Mouse (Mus musculus) forebrain, embryonic 13.5 days (tissue): Measurements from ENCODE around the gene Agbl5. TPM values are rescaled to one million over a fixed set of nuclear protein-coding genes. Genes with fewer than 3 reads are reported as not detected.
A peak's percentile ranks its signal among the peaks of the same experiment; 100 is the strongest.
"Not testable (repeated sequence)": the region's sequence is repeated elsewhere in the genome, so short reads cannot be mapped to it uniquely, and the experiment has no call there.

ENCODE experiments used
- ATAC-seq: fragments of 200-750 bp; cut with Nextera tagmentation; 2 replicates; pipeline ENCODE4 v1.8.0; 2017
- H3K27ac ChIP-seq: fragments of 300-500 bp; sonication (generic); 2 replicates; pipeline ENCODE4 v1.5.1; 2015; ENCODE audit warnings: inconsistent platforms, mild to moderate bottlenecking, moderate library complexity
- H3K27me3 ChIP-seq: fragments of 300-500 bp; sonication (generic); 2 replicates; pipeline ENCODE4 v1.6.1; 2015; ENCODE audit warnings: mild to moderate bottlenecking, inconsistent platforms
- H3K36me3 ChIP-seq: fragments of 300-500 bp; sonication (generic); 2 replicates; pipeline ENCODE4 v1.6.1; 2015; ENCODE audit warnings: mild to moderate bottlenecking, inconsistent platforms; ENCODE audit not compliant: poor library complexity, severe bottlenecking
- H3K4me1 ChIP-seq: fragments of 300-500 bp; sonication (generic); 2 replicates; pipeline ENCODE4 v1.6.1; 2015; ENCODE audit warnings: inconsistent platforms
- H3K4me2 ChIP-seq: fragments of 300-500 bp; sonication (generic); 2 replicates; pipeline ENCODE4 v1.6.1; 2015; ENCODE audit warnings: inconsistent platforms, mild to moderate bottlenecking, moderate library complexity
- H3K4me3 ChIP-seq: fragments of 300-500 bp; sonication (generic); 2 replicates; pipeline ENCODE4 v1.5.1; 2015; ENCODE audit warnings: mild to moderate bottlenecking, inconsistent platforms
- H3K9ac ChIP-seq: fragments of 300-500 bp; sonication (generic); 2 replicates; pipeline ENCODE4 v1.6.1; 2015; ENCODE audit warnings: mild to moderate bottlenecking, inconsistent platforms
- H3K9me3 ChIP-seq: fragments of 300-500 bp; sonication (generic); replicated peaks from 2 replicates; pipeline ENCODE4 v1.6.1; 2016; ENCODE audit warnings: inconsistent platforms
- WGBS: fragments of 180-500 bp; shearing (Covaris S2); methylation state at CpG from one replicate; pipeline ENCODE4 v1.1.7; 2015; 5-methylcytosine and 5-hydroxymethylcytosine counted together
- polyA plus RNA-seq: library from polyadenylated mRNA; unstranded; fragments of >200 nt; fragmentation: Nextera tagmentation; extraction: Ambion mirVana; gene quantifications from 2 replicates; pipeline ENCODE4 v1.2.1, GENCODE M21; 2015

The Agbl5 gene
- polyA plus RNA-seq, 1 experiment from 2014 or later: 22.7 TPM

DNA sequence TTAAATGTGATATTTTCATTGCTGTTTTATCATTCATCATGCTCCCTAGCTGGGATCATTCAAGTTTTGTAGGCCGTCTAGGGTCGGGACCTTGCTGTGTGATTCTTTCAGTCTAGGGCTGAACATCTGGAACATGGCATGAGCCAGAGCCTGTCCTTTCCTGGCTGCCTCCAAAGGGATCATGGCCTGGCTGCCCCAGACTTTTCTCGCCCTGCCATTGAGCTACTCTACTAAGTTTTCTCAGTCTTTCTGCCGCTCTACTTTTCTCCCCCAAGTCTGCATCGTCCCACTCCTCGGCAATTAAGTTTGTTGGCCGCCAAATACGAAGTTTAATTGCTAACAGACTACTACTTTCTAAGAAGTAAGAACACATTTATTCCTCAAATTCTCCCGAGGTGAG lies 19.5 kb upstream of the Agbl5 start:
- ATAC-seq: peak; percentile 46
- Histone ChIP-seq H3K4me1 (peaks cover 19% of the 10 kb centered on the region), H3K4me3 (peak overlapping the region; percentile 86), H3K9me3 (no peaks in the 10 kb centered on the region), H3K27ac (0 out of 2 replicates have a peak overlapping the region, but pooled peaks have one; percentile 25), H3K27me3 (no peaks in the 10 kb centered on the region), H3K36me3 (peaks cover 62% of the 10 kb centered on the region), H3K9ac (peak overlapping the region; percentile 89), H3K4me2 (peak overlapping the region; percentile 91)
- WGBS: 21% methylated on average over 9 of the region's 9 CpGs

DNA sequence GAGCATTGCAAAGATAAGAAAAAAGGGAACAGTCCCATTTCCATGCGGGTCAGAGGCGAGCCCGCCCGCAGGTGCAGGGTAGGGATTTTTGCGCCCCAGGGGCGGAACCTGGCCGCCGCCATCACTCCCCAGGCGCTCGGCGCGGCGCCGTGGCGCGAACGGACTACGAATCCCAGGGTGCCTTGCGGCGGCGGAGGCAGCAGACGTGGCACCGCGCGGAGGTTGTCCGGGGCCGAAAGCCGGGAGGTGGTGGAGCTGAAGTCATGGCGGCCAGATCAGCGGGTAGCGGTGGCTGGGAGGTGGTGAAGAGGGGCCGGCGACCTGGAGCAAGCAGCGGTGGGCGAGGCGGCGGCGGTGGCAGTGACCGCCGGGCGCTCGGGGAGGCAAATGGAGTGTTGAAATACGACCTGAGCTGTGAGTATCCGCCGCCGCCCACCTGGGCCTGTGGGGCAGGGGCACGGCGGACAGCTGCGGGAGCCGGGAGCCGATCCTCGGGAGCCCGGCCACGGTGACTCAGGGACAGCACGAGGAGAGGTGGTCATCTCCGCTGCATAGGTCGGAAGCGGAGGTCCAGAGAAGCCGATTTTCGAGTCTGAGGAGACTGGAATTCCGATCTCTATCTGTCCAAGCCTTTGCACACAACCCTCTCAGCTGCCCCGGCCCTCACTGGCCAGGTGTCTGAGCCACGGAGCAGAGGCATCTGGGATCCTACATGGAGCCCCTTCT lies 18.9 kb upstream of the Agbl5 start:
- H3K27ac ChIP-seq: 0 out of 2 replicates have a peak overlapping the region, but pooled peaks have one; percentile 25
- H3K4me2 ChIP-seq: peak overlapping the region; percentile 91
- under 1% methylated on average over 53 of the region's 63 CpGs for WGBS
- peaks cover 63% of the 10 kb centered on the region for H3K36me3 ChIP-seq
- ATAC-seq: peak; percentile 96
- peak overlapping the region; percentile 86 for H3K4me3 ChIP-seq
- H3K9ac ChIP-seq: peak overlapping the region; percentile 89
- no peaks in the 10 kb centered on the region for H3K27me3 ChIP-seq
- peaks cover 19% of the 10 kb centered on the region for H3K4me1 ChIP-seq
- H3K9me3 ChIP-seq: no peaks in the 10 kb centered on the region

- Histone ChIP-seq H3K36me3 (peaks cover 63% of the 10 kb centered on the region), H3K27ac (no peak overlapping the region)
- WGBS: 24% methylated on average over 2 of the region's 2 CpGs
Observed at GRCm38 (mm10) chr5:30870131-30870406, 18.4 kb upstream of the Agbl5 start.

DNA sequence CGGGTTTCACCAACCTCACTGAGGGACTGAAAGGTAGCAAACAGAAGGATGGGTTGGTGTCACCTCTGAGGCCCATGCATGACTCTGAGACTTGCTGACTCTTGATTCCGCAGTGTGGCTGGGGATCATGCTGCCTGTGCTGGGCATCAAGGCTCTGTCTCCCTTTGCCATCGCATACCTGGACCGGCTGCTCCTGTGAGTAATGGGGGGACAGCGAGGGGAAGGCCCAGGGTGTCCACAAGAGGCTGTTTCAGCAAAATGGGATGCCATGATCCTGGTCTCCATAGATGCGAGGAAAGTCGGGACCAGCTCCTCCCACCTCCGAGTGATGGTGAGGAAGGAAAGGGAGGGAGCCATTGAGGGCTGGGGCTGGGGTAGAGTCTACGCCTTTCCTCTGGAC lies 15.9 kb upstream of the Agbl5 start:
- no peak for ATAC-seq
- no peaks in the 10 kb centered on the region for H3K27me3 ChIP-seq
- no peaks in the 10 kb centered on the region for H3K9me3 ChIP-seq
- 91% methylated on average over 9 of the region's 9 CpGs for WGBS
- H3K9ac ChIP-seq: no peak overlapping the region
- no peak overlapping the region for H3K27ac ChIP-seq
- no peak overlapping the region for H3K4me2 ChIP-seq
- no peak overlapping the region for H3K4me3 ChIP-seq
- H3K4me1 ChIP-seq: peaks cover 19% of the 10 kb centered on the region
- peaks cover 65% of the 10 kb centered on the region for H3K36me3 ChIP-seq

More at GRCm38 (mm10) chr5:30870131-30870406, 18.4 kb upstream of the Agbl5 start:
- H3K9me3 ChIP-seq: no peaks in the 10 kb centered on the region
- peak overlapping the region; percentile 86 for H3K4me3 ChIP-seq
- no peak for ATAC-seq
- peak overlapping the region; percentile 91 for H3K4me2 ChIP-seq
- H3K27me3 ChIP-seq: no peaks in the 10 kb centered on the region
- peak overlapping the region; percentile 89 for H3K9ac ChIP-seq
- peaks cover 19% of the 10 kb centered on the region for H3K4me1 ChIP-seq

DNA sequence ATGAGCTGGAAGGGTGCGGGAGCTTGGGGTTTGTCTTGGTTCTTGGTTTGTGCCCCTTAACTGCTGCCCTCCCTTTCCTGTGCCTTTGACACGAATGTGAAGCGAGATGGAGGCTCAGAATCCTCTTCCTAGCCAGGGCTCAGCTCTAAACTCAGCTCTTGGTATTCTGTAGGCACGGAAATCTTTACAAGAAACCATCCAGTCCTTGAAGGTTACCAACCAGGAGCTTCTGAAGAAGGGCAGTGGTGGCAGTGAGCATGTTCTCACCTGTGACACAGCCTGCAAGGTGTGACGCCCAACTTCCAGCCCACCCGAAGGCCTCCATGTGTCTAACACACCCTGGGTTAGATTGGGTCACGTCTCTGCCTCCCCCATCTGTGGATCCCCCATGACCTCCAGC lies 14.1 kb upstream of the Agbl5 start:
- no peak for ATAC-seq
- Histone ChIP-seq H3K4me3 (no peak overlapping the region), H3K27ac (no peak overlapping the region), H3K4me2 (no peak overlapping the region), H3K9me3 (no peaks in the 10 kb centered on the region), H3K4me1 (peaks cover 15% of the 10 kb centered on the region), H3K27me3 (no peaks in the 10 kb centered on the region), H3K36me3 (peaks cover 70% of the 10 kb centered on the region), H3K9ac (no peak overlapping the region)
- WGBS: 91% methylated on average over 7 of the region's 7 CpGs

DNA sequence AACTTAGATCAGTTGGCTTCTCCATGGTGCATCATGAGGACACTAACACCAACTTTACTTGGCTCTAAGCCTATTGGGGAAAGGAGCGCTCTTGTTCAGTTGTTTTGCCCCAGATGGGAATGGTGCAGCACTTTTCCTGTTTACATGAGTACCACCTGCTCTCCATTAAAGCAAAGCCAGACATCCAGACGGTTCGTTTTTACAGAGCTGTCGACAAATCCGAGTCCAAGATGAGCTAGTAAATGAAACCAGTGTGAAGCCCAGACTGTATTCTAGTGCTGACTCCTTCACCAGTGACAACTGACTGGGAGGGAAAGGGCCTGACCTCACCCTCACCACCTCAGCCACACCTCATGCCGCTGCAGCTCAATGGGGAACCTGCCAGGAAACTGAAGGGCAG lies 9.9 kb upstream of the Agbl5 start:
- Histone ChIP-seq H3K4me2 (no peak overlapping the region), H3K4me3 (no peak overlapping the region), H3K27me3 (no peaks in the 10 kb centered on the region), H3K36me3 (peaks cover 44% of the 10 kb centered on the region), H3K9me3 (no peaks in the 10 kb centered on the region), H3K4me1 (no peaks in the 10 kb centered on the region), H3K27ac (no peak overlapping the region), H3K9ac (no peak overlapping the region)
- 59% methylated on average over 6 of the region's 6 CpGs for WGBS
- peak; percentile 44; the same call in 1 of the 2 replicates for ATAC-seq

GRCm38 (mm10) chr5:30879347-30879943 lies 9.0 kb upstream of the Agbl5 start:
- peaks cover 36% of the 10 kb centered on the region for H3K36me3 ChIP-seq
- no peak overlapping the region for H3K4me2 ChIP-seq
- H3K27ac ChIP-seq: no peak overlapping the region
- WGBS: 80% methylated on average over 5 of the region's 5 CpGs
- no peaks in the 10 kb centered on the region for H3K27me3 ChIP-seq
- H3K4me3 ChIP-seq: no peak overlapping the region
- no peak overlapping the region for H3K9ac ChIP-seq
- peak; percentile 66; the same call in 1 of the 2 replicates for ATAC-seq
- no peaks in the 10 kb centered on the region for H3K9me3 ChIP-seq
- no peaks in the 10 kb centered on the region for H3K4me1 ChIP-seq

GRCm38 (mm10) chr5:30881839-30882238 lies 6.7 kb upstream of the Agbl5 start:
- H3K4me2 ChIP-seq, H3K9me3 ChIP-seq, ATAC-seq, H3K27me3 ChIP-seq, H3K9ac ChIP-seq, H3K27ac ChIP-seq, H3K4me3 ChIP-seq, H3K4me1 ChIP-seq: not testable (repeated sequence)
- 81% methylated on average over 4 of the region's 4 CpGs for WGBS
- H3K36me3 ChIP-seq: peaks cover 12% of the 10 kb centered on the region

DNA sequence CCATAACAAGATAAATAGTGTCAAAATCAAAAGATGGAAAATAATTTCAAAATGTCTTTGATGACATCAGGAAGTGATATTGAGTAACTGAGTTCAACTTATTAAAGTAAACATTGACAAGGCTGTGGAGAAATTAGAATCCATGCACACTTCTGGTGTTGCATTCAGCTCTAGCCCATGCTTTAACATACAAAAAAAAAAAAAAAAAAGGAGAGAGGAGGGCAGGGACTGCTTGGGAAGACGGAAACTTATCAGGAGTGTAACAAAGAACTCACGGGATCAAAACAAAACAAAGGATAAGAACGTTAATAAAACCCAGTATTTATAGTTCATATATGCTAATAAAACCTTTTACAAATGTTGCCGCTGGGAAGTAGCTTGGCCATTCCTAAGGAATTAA lies 2.3 kb upstream of the Agbl5 start:
- Histone ChIP-seq H3K27ac (no peak overlapping the region), H3K4me2 (peak overlapping the region; percentile 76), H3K27me3 (no peaks in the 10 kb centered on the region), H3K4me1 (peaks cover 23% of the 10 kb centered on the region), H3K9me3 (no peaks in the 10 kb centered on the region), H3K9ac (no peak overlapping the region), H3K36me3 (peaks cover 8% of the 10 kb centered on the region), H3K4me3 (0 out of 2 replicates have a peak overlapping the region, but pooled peaks have one; percentile 83)
- ATAC-seq: no peak
- WGBS: 34% methylated on average over 4 of the region's 4 CpGs

- H3K27me3 ChIP-seq: no peaks in the 10 kb centered on the region
- H3K9ac ChIP-seq: peak overlapping the region; percentile 87
- H3K4me2 ChIP-seq: peak overlapping the region; percentile 76
- H3K27ac ChIP-seq: peak overlapping the region; percentile 98
- peaks cover 23% of the 10 kb centered on the region for H3K4me1 ChIP-seq
- peak overlapping the region; percentile 83 for H3K4me3 ChIP-seq
- no peaks in the 10 kb centered on the region for H3K9me3 ChIP-seq
- 25% methylated on average over 5 of the region's 5 CpGs for WGBS
- no peak for ATAC-seq
- peaks cover 13% of the 10 kb centered on the region for H3K36me3 ChIP-seq
Observed at GRCm38 (mm10) chr5:30886731-30887130, 1.8 kb upstream of the Agbl5 start.

GRCm38 (mm10) chr5:30887331-30887761 lies 1.1 kb upstream of the Agbl5 start:
- peak overlapping the region; percentile 98 for H3K27ac ChIP-seq
- peaks cover 19% of the 10 kb centered on the region for H3K36me3 ChIP-seq
- no peaks in the 10 kb centered on the region for H3K27me3 ChIP-seq
- H3K4me2 ChIP-seq: peak overlapping the region; percentile 76
- ATAC-seq: peak; percentile 42
- H3K4me3 ChIP-seq: peak overlapping the region; percentile 83
- H3K4me1 ChIP-seq: peaks cover 23% of the 10 kb centered on the region
- no peaks in the 10 kb centered on the region for H3K9me3 ChIP-seq
- WGBS: under 1% methylated on average over 19 of the region's 19 CpGs
- peak overlapping the region; percentile 87 for H3K9ac ChIP-seq

- Histone ChIP-seq H3K4me1 (peaks cover 23% of the 10 kb centered on the region), H3K27me3 (no peaks in the 10 kb centered on the region), H3K36me3 (peaks cover 25% of the 10 kb centered on the region), H3K4me2 (peak overlapping the region; percentile 76), H3K27ac (peak overlapping the region; percentile 98), H3K9me3 (no peaks in the 10 kb centered on the region), H3K9ac (peak overlapping the region; percentile 87), H3K4me3 (peak overlapping the region; percentile 83)
- under 1% methylated on average over 28 of the region's 28 CpGs for WGBS
- ATAC-seq: peak; percentile 89
Observed at GRCm38 (mm10) chr5:30887858-30888336, 597 bp upstream of the Agbl5 start.
